Mouse (Mus musculus): ENCODE measurements around the gene Mndal.

DNA sequence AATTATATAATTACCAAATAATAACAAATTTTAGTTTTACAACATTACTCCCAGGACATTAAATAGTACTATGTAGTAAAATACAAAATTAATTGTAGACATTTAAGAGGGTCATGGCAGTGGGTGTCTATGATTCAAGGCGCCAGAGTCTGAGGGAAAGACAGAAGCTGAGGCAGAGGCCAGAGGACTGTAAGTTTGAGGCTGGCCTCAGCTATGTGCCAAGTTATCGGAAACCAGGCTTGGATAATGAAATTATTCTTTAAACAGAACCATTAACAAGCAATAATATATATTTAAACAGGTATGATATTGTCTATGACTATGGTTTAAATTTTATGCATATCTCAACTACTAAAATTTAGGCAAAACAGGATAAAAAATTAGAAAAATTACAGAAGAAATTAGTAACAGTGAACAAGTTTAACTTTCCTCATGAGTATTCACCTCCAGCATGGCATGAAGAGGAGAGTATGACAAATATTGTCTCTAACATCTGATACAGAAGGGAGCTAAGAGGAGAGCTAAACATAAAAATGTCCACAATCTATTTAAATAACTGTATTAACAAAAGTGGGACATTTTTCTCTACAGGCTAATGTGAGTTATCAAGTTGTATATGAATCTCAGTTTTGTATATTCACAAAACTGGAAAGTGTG lies 30.4 kb downstream of the Mndal start:
- TF ChIP-seq CTCF (IDR thresholded peaks at IDR 0.05; ENCODE audit: low read depth): no peak
- no peak for TF ChIP-seq EP300 (IDR thresholded peaks at IDR 0.05; ENCODE audit: low read depth)

Data from heart, postnatal 0 days (tissue).